Mouse (Mus musculus) kidney, embryonic 16.5 days (tissue): ENCODE measurements around the gene 2310034C09Rik. TPM values are rescaled to one million over a fixed set of nuclear protein-coding genes. Genes with fewer than 3 reads are reported as not detected.

Experiments used
- ATAC-seq: fragments of 200-750 bp; cut with Nextera tagmentation; 2 replicates; pipeline ENCODE4 v1.8.0; 2017; ENCODE audit warnings: moderate TSS enrichment; ENCODE audit not compliant: low FRiP score, low TSS enrichment
- H3K27ac ChIP-seq: fragments of 300-500 bp; sonication (generic); 2 replicates; pipeline ENCODE4 v1.5.1; 2014; ENCODE audit warnings: low read length
- H3K27me3 ChIP-seq: fragments of 300-500 bp; sonication (generic); 2 replicates; pipeline ENCODE4 v1.6.1; 2014; ENCODE audit warnings: low read length, control low read depth, mixed read lengths; ENCODE audit not compliant: insufficient read depth
- H3K36me3 ChIP-seq: fragments of 300-500 bp; sonication (generic); 2 replicates; pipeline ENCODE4 v1.6.1; 2014; ENCODE audit warnings: low read length, control low read depth, mixed read lengths; ENCODE audit not compliant: insufficient read depth
- H3K4me1 ChIP-seq: fragments of 300-500 bp; sonication (generic); 2 replicates; pipeline ENCODE4 v1.6.1; 2014; ENCODE audit warnings: low read length, control low read depth, mixed read lengths; ENCODE audit not compliant: insufficient read depth
- H3K4me2 ChIP-seq: fragments of 300-500 bp; sonication (generic); replicated peaks from 2 replicates; pipeline ENCODE4 v1.6.1; 2014; ENCODE audit warnings: low read depth, low read length
- H3K4me3 ChIP-seq: fragments of 300-500 bp; sonication (generic); 2 replicates; pipeline ENCODE4 v1.5.1; 2014; ENCODE audit warnings: mild to moderate bottlenecking, low read length
- H3K9ac ChIP-seq: fragments of 300-500 bp; sonication (generic); replicated peaks from 2 replicates; pipeline ENCODE4 v1.6.1; 2014; ENCODE audit warnings: low read length
- H3K9me3 ChIP-seq: fragments of 300-500 bp; sonication (generic); 2 replicates; pipeline ENCODE4 v1.6.1; 2016; ENCODE audit warnings: low read length, control low read depth
- WGBS: fragments of 180-500 bp; shearing (Covaris S2); extraction: QIAGEN DNeasy Blood & Tissue Kit; methylation state at CpG from one replicate; pipeline ENCODE4 v1.1.7; 2014; 5-methylcytosine and 5-hydroxymethylcytosine counted together
- polyA plus RNA-seq: library from polyadenylated mRNA; unstranded; fragments of >200 nt; fragmentation: Nextera tagmentation; extraction: Ambion mirVana; gene quantifications from 2 replicates; pipeline ENCODE4 v1.2.1, GENCODE M21; 2015

The 2310034C09Rik gene
- polyA plus RNA-seq, 1 experiment from 2014 or later, result not detected

DNA sequence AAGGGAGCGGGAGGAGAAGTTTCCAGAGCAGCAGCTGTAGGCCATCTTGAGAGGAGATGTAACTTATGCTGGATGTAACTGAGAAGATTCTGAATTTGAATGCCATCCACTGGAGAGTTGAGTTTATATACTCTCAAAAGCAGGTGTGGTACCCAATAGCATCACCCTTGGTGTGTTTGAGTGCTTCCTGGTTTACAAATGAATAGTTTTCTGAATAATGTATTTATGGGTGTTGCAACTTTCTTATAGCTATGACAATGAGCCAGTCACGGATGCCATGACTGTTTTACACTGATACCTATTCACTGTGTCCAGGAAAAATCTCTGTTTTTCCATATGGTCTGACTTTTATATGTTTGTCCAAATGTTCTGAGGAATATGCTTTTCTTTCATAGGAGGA is 15.5 kb downstream of the 2310034C09Rik start, which contains the start of gene 2310057N15Rik:
2310057N15Rik (minus strand) TSS at position 101 of the 400 bp plus-strand sequence.
- no peak within 1 kb of the TSS for H3K4me3 ChIP-seq
- H3K27me3 ChIP-seq, result no peaks in the 10 kb centered on the region
- no peaks in the 10 kb centered on the region for H3K9me3 ChIP-seq
- H3K27ac ChIP-seq, result no peak within 1 kb of the TSS
- no peak for ATAC-seq
- H3K36me3 ChIP-seq, result no peaks in the 10 kb centered on the region
- H3K4me1 ChIP-seq, result no peaks in the 10 kb centered on the region
- no peak within 1 kb of the TSS for H3K9ac ChIP-seq
- H3K4me2 ChIP-seq, result no peak within 1 kb of the TSS
- 89% methylated on average over 2 of the region's 2 CpGs for WGBS

DNA sequence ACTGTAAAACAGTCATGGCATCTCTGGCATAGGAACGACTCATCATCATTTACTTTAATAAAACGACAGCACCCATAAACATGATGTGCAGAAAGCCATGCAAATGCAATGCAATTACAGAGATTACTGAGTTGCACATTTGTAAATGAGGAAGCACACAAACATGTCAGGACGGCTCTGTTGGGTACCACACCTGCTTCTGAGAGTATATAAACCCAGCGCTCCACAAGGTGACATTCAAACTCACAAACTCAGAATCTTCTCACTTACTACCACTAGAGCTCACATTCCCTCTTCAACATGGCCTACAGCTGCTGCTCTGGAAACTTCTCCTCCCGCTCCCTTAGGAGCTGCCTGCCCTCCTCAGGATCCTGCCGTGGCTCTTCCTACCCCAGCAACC is 18.9 kb downstream of the 2310034C09Rik start, which contains the start of gene Gm5965:
Gm5965 (plus strand) TSS at position 301 of the 400 bp plus-strand sequence.
- no peak for ATAC-seq
- Histone ChIP-seq H3K4me1 (no peaks in the 10 kb centered on the region), H3K9ac (no peak within 1 kb of the TSS), H3K27ac (no peak within 1 kb of the TSS), H3K36me3 (no peaks in the 10 kb centered on the region), H3K4me3 (no peak within 1 kb of the TSS), H3K9me3 (no peaks in the 10 kb centered on the region), H3K27me3 (no peaks in the 10 kb centered on the region), H3K4me2 (no peak within 1 kb of the TSS)
- whole genome bisulfite sequencing, result 91% methylated on average over 5 of the region's 6 CpGs

DNA sequence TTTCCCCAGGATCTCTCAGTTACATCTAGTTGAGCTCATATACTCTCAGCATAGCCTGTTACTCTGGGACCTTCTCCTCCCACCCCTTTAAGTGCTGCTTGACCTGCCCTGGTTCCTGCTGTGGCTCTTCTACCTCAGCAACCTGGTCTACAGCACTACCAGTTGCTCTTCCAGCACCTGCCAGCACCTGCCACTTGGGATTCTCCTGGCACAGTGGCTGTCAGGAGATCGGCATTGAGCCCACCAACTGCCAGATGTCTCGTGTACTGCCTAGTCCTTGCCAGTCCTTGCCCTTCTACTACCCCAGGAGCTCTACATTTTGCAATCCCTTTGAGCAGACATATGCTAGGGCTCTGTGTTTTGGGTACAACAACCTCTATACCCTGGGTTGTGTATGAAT is 28.1 kb downstream of the 2310034C09Rik start:
- H3K36me3 ChIP-seq, result no peaks in the 10 kb centered on the region
- no peak overlapping the region for H3K27ac ChIP-seq
- H3K9ac ChIP-seq, result no peak overlapping the region
- no peak overlapping the region for H3K4me3 ChIP-seq
- H3K4me1 ChIP-seq, result no peaks in the 10 kb centered on the region
- 91% methylated on average over 2 of the region's 2 CpGs for WGBS
- no peaks in the 10 kb centered on the region for H3K9me3 ChIP-seq
- H3K4me2 ChIP-seq, result no peak overlapping the region
- no peak for ATAC-seq
- H3K27me3 ChIP-seq, result no peaks in the 10 kb centered on the region

Other genes starting within 250 kb of the 2310034C09Rik start
- 140 and 143 TPM in 2 replicates for gene Cldn8, start 195.7 kb upstream of the 2310034C09Rik start, polyA plus RNA-seq
- gene Krtap24-1, start 146.6 kb upstream of the 2310034C09Rik start, polyA plus RNA-seq, result not detected in 2 replicates
- not detected in 2 replicates for gene 2310079G19Rik, start 131.2 kb upstream of the 2310034C09Rik start, polyA plus RNA-seq
- not detected in 2 replicates for gene Krtap26-1, start 111.1 kb upstream of the 2310034C09Rik start, polyA plus RNA-seq
- not detected in 2 replicates for gene Krtap27-1, start 87.2 kb upstream of the 2310034C09Rik start, polyA plus RNA-seq
- gene 2310061N02Rik, start 50.9 kb upstream of the 2310034C09Rik start, polyA plus RNA-seq, result not detected in 2 replicates
- gene Krtap13-1, start 30.0 kb upstream of the 2310034C09Rik start, polyA plus RNA-seq, result not detected in 2 replicates
- gene Krtap13, start 7.2 kb upstream of the 2310034C09Rik start, polyA plus RNA-seq, result not detected in 2 replicates
- gene 2310057N15Rik, start 15.4 kb downstream of the 2310034C09Rik start, polyA plus RNA-seq, result not detected in 2 replicates
- 0.31 TPM in 1 of 2 replicates, not detected in the other for gene Gm5965, start 19.0 kb downstream of the 2310034C09Rik start, polyA plus RNA-seq
- gene Gm20741, start 53.4 kb downstream of the 2310034C09Rik start, polyA plus RNA-seq, result not detected in 2 replicates
- not detected in 2 replicates for gene Krtap15, start 61.4 kb downstream of the 2310034C09Rik start, polyA plus RNA-seq
- gene Krtap14, start 67.3 kb downstream of the 2310034C09Rik start, polyA plus RNA-seq, result not detected in 2 replicates
- gene Krtap19-1, start 110.6 kb downstream of the 2310034C09Rik start, polyA plus RNA-seq, result not detected in 2 replicates
- gene Krtap19-2, start 115.4 kb downstream of the 2310034C09Rik start, polyA plus RNA-seq, result not detected in 2 replicates
- not detected in 2 replicates for gene Krtap19-3, start 119.2 kb downstream of the 2310034C09Rik start, polyA plus RNA-seq
- gene Krtap19-4, start 126.2 kb downstream of the 2310034C09Rik start, polyA plus RNA-seq, result not detected in 2 replicates
- gene Krtap19-5, start 137.6 kb downstream of the 2310034C09Rik start, polyA plus RNA-seq, result not detected in 2 replicates
- gene Krtap19-9b, start 173.4 kb downstream of the 2310034C09Rik start, polyA plus RNA-seq, result not detected in 2 replicates
- gene Krtap16-3, start 204.0 kb downstream of the 2310034C09Rik start, polyA plus RNA-seq, result not detected in 2 replicates